Mouse (Mus musculus) thymus, adult 18-20 months (tissue): ENCODE data around the gene Limch1.

Experiments used
- DNase-seq, 2 experiments: peaks; one replicate each; pipeline ENCODE4 v3.0.0; 2022; ENCODE audit warnings: mixed read lengths in 2 of 2

Limch1 gene

DNA sequence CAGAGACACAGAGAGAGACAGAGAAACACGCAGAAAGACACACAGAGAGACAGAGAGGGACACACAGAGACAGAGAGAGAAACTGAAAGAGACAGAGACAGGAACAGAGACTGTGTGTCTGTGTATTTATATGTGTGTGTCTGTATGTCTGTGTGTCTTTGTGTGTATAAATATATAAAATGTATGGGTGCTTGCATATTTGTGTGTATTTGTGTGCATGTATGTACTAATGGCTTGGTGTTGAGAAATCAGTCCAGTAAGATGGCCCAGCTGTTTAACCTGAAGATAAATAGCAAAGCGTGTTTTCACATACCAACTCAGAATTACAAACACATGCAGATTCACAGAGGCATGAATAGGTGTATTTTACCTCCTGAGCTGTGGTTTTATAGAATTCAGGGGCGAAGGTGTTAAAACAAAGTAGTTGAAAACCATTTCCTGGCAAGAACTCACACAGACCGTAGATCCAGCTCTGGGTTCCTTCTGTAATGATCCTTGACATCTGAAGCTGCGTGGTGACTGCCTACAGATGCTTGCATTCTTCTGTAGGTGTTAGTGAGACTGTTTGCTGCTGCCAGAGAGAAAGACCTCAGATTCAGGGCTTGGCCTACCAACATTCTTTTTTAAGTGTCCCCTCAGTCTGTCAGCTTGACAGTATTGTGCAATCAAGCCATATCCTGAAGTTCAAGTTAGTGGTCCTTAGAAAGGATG, 140.9 kb downstream of the Limch1 start:
- DNase-seq, result no peak

- DNase-seq, result no peak
These were observed 142.4 kb downstream of the Limch1 start for GRCm38 (mm10) chr5:66888061-66888460.

DNA sequence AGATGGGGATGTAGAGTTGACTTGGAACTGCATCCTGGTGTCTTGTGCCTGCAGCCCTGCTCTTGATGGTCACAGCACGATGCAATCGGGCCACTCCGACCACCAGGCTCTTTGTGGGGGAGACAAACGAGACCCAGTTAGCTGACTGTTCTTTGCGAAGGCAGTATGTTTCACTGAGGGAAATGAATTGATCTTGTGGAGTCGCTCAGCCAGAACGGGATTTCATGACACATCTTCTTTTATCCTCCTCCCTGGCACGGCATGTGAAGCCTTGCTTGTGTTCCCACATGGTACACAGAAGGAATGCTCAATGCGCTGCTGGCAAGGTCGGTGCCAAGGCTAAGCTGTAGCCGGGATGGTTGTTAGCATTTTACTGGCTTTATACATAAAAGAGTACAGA, 143.7 kb downstream of the Limch1 start:
- DNase-seq, result no peak

- no peak for DNase-seq
These were observed 150.0 kb downstream of the Limch1 start for GRCm38 (mm10) chr5:66895440-66896120.

DNA sequence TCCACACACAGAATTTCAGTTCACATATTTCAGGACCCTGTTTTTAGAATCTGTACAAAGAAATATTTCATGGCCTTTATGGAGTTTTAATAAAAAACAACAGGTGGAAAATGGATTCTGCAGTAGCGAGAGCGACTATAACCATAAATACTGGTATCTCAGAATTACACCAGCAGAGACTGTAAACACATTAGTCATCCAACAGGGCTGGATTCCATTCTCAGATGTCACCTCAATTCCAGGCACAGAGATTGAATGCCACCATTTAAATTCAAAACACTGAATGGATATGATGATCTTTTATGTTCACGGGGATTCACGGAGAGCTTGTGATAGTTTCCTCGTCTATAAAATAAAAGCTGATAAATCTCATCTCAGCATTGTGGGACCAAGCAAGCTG, 152.0 kb downstream of the Limch1 start:
- no peak for DNase-seq

DNA sequence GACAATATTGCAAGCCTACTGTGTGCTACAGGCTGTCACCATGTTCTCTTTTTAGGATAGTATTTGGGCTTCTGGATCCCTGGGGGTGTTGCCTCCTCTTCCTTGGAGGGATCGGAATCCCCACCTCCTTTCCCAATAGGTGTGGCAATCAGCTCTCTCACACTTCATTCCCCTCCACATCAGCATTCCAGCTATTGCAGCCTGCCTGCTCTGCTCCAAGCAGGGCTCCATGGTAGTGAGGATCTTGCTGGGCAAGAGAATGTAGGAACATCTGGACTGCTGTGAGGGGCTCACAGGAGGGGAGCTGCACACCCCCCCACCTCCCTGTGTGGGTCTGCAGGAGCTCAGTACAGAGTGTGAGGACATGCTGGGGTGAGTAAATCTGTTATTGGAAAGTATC, 152.6 kb downstream of the Limch1 start:
- no peak for DNase-seq

DNA sequence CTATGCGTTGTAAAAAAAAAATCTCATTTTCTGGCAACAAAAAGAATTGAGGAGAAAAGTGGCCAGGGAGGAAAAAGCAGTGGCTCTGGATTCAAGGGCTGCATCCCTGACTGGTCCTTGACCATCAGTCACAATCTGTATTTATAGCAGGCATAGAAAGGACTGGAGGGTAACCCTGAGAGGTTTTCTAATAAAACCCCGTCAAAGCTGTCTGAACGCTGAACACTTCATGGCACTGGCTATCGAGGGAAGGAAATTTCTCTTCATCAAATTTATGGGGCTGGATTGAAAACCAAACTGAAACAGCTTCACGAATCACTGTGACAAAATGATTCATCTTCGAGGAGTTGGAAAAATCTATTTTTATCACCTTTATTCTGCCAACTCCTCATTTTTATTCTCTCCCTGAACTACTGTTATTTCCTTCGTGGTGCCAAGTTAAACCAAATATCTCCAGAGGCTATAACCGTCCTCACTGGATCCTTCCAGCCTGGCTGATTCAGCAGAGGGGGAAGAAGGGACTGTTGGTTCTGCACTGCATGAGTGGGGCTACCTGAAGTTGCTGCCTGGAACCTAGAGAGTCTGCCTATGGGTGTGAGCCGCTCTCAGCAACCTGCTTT, 153.3 kb downstream of the Limch1 start:
- no peak for DNase-seq

DNA sequence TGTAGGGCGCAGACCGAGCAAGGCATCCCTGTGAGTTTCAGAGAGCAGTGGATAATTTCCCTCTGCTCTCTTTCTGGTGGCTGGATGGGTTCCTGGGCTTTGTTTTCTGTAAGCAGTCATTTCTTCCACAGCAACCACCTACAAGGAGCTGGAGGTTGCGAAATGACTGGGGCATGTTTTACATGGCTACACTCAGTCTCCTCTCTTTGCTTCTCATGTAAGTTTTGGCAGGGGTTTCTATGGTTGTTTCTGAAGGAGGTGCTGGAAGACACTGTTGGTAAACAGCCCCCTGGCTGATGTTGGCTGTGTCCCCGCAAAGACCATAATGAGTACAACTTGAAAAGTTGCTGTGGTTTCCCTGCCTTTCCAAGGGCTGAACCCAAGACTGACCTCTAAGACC, 155.5 kb downstream of the Limch1 start:
- DNase-seq, result no peak

DNA sequence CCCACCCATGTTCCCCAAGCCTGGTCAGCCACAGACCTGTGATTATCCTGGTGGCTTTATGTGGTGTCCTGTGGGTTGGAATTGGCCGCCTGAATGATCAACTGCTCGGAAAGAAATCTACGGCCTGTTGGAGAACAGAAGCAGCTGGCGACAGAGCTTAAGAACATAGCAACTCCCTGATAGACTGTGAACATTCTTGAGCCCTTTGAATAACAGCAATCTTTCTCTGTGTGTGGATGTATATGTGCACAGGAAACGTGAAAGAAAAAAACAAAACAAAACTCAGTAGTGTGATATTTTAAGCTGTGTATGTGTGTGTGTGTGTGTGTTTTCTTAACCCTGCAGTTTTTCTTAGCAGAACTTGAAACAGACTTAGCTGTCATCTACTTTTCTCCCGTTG, 159.2 kb downstream of the Limch1 start:
- DNase-seq, result no peak

GRCm38 (mm10) chr5:66908883-66909282, 163.3 kb downstream of the Limch1 start:
- no peak for DNase-seq

GRCm38 (mm10) chr5:66909962-66910361, 164.3 kb downstream of the Limch1 start:
- no peak for DNase-seq

DNA sequence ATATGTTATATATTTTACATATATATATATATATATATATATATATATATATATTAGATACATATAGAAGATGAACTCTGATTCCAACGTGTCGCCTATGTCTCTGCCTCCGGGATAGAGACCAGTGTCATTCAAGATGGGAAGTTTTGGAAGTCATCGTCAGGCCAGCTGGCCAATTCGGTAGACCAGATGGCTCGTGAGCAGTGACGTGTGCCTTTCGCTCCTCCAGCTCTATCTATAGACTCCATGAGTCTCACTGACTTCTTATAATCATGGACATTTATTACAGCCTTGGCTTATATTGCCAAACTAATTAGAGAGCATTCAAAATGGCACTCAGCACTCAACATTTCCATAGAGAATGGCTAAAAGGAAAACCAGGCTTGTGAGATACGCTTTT, 165.0 kb downstream of the Limch1 start:
- no peak for DNase-seq

- DNase-seq, result no peak
These were observed 165.4 kb downstream of the Limch1 start for GRCm38 (mm10) chr5:66911068-66911467.

DNA sequence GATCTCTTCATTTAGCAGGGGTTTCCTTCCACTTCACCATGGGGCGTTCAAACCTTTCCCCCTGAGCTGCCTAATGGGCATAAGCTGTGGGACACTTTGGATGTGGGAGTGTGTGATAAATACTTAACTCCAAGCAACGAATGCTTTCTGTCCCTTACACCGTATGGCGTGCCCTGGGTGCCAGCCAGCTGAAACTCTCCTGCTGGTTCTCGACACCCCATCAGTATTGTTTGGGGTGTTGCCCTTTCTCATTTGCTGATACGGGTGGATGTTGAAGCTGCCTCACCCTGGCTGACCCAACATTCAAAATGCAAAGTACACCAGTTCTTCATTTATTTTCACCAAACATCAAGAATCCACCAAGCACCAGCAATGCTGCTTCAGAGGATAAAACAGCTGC, 168.2 kb downstream of the Limch1 start:
- DNase-seq, result no peak

GRCm38 (mm10) chr5:66917353-66918315, 172.0 kb downstream of the Limch1 start:
- DNase-seq, result no peak

GRCm38 (mm10) chr5:66918316-66919305, 173.0 kb downstream of the Limch1 start:
- DNase-seq, result no peak

GRCm38 (mm10) chr5:66922582-66922981, 177.0 kb downstream of the Limch1 start:
- DNase-seq, result no peak

DNA sequence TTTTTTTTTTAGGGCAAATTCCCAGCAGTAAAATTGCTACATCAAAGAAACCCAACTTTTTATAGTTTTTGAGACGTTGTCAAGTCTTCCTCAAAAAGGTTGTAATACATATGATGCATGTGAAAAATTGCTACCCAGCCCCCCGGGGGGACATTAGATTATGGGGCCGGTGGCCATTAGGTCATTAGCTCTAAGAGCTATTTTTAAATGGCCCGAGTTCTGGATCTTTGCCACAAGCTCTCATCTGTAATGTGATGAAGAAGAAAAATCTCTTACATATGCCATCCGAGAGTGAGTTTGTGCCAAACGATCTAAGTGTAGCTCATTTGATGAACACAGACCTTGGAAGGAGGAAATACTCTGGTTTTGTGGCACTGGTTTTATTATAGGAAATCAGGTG, 183.7 kb downstream of the Limch1 start:
- DNase-seq, result no peak

- DNase-seq, result no peak
These were observed 187.6 kb downstream of the Limch1 start for GRCm38 (mm10) chr5:66933134-66933804.

DNA sequence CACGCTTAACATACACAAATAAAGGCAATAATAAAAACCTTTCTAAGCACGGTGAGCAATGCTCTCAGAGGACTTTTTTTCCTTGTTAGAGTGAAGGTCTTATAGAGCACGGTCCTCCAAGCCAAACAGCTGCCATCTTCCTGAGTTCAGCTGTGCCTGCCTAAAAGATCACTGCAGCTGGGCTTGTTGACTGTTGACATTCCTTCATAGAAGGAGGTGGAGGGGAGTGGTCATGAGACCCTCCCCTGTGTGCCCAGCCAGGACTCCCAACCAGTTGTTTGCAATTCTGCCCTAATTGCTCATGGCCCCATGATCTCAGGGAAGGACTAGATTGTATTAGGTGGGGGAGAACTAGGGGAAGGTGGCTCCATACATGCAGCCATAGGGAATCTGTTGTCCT, 189.0 kb downstream of the Limch1 start:
- no peak for DNase-seq

GRCm38 (mm10) chr5:66937376-66937775, 191.7 kb downstream of the Limch1 start:
- DNase-seq, result no peak
